Mouse (Mus musculus) right cerebral cortex, postnatal 36 days (tissue): ENCODE measurements around the gene Myh9.
"Not testable (repeated sequence)": the region's sequence is repeated elsewhere in the genome, so short reads cannot be mapped to it uniquely, and the experiment has no call there.

Source experiments
- DNase-seq, 2 experiments: peaks; one replicate each; pipeline ENCODE4 v3.0.0; 2022; ENCODE audit warnings: low spot score in 2 of 2, mixed read lengths in 1 of 2

The Myh9 gene

DNA sequence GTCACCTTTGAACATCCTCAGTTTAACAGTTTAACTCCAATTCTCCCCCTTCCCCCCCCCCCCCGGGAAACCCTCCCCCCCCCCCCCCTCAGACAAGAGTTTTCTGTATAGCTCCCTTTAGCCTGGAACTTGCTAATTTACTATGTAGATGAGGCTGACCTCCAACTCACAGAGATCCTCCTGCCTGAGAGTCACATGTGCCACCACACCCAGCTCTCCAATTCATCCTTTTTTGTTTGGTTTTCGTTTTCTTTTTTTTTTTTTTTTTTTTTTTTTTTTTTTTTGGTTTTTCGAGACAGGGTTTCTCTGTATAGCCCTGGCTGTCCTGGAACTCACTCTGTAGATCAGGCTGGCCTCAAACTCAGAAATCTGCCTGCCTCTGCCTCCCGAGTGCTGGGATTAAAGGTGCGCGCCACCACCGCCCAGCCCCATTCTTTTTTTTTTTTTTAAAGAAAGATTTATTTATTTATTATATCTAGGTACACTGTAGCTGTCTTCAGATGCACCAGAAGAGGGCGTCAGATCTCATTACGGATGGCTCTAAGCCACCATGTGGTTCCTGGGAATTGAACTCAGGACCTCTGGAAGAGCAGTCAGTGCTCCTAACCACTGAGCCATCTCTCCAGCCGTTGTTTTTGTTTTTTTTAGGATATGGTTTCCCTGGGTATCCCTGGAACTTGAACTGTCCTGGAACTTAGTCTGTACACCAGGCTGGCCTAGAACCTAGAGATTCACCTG is 25.4 kb upstream of the Myh9 start:
- not testable (repeated sequence) for DNase-seq

DNA sequence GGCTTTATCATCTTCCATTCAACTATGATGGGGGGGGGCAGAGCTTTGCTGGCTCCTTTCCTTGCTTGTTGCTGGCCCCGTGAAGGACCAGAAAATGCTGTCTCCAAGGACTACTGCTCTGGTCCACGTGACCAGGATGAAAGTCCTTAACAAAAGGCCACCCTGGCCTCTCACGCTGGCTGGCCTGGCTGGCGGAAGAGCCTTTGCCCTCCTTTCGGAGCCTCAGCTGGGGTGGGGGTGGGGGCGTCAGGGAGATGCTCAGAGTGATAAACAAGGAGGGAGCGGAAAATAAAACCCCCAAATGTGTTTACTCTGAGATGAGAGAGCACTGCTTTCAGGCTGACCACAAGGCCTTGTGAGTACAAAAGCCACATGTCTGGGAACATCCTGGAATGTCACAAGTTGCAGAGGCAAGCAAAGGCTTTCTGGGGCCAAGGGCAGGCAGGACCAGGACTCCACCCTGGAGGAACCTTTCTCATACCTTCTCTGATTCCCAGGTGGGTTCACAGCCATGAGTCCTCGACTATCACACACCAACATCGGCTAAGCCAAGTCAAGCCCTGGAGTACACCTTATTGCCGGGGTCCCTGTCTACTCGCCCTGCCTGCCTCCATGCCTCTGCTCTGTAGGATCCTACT is 24.7 kb upstream of the Myh9 start:
- DNase-seq, result no peak

DNA sequence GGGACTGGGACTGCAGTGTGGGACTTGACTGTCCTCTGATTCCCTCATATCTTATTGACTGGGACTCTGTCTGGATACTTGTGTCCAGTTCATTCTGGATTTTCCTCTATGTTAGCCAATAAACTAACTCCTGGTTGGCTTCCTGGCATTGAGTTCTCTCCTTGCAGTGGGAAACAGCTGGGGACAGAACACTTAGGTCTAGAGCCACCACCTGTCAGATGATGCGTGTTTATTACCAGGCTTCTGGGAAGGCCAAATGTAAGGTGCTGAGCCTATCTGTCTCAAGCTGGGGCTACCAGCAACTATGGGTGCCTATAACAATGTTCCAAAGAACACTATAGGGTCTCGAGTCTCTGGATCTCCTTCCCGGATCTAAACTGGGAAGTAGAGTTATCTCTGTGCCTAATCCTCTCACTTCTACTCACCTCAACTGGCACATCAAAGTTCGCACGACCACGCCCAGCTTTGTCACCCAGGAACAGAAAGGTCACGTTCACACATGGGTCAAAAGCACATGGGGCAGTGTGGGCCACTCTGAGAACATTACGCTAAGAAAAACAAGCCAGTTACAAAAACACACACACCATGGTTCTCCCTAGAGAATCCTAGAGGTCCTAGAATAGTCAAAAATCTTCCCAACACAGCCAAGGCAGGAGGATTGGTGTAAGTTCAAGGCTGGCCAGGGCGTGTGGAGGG is 22.2 kb upstream of the Myh9 start:
- DNase-seq, result no peak

DNA sequence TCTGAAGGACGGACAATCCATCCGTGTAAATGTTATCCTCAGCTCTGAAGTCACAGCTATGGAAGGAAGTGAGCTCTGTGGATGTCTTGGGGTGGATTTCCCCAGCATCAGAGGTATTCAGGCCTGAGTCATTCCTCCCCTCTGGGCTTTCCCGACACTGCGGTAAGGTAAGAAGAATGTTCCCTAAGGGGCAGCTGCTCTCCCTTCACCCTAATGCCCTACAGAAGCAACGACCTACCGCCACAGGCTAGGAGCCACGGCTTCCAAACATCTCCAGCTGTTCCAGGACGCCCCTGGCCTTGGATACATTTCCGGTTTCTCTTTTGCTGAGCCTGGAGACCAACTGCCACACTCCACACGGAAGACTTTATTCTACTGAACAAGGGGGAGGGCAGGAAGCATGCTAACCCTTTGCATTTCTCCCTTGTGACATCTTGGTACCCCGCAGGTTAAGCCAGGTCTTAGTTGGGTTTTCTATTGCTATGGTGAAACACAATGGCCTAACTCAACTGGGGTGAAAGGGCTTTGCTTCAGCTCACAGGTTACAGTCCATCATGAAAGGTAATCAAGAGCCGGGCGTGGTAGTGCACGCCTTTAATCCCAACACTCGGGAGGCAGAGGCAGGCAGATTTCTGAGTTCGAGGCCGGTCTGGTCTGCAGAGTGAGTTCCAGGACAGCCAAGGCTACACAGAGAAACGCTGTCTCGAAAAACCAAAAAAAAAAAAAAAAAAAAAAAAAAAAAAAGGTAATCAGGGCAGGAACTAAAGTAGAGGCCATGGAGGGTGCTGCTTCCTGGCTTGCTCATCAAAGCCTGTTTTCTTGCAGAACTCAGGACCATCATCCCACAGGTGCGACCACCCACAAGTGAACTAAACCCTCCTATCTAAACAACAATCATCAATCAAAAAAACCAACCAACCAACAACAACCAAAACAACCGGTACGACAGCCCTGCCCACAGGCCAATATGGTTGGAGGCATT is 21.3 kb upstream of the Myh9 start:
- DNase-seq, result no peak

DNA sequence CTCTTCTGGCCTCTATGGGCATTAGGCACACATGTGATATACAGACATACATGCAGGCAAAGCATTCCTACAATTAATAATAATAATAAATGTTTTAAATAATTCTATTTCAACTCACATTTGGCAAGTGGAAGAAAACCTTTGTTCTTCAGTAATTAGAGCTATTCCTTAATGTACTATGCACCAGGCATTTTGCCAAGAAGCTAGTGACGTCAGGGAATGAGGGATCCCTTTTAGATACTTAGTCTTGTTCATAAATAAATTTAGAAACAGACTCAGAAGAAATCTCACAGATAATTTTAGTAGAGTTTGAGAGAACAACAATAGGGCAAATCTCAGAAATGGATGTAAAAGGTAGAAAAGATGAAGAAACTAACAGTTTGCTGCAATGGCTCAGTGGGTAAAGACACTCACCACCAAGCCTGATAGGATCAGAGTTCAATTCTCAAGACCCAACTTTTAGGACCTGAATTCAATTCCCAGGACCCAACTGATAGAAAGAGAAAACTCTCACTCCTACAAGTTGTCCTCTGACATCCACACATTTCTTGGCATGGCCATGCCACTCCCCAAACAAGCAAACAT is 18.2 kb upstream of the Myh9 start:
- no peak for DNase-seq

DNA sequence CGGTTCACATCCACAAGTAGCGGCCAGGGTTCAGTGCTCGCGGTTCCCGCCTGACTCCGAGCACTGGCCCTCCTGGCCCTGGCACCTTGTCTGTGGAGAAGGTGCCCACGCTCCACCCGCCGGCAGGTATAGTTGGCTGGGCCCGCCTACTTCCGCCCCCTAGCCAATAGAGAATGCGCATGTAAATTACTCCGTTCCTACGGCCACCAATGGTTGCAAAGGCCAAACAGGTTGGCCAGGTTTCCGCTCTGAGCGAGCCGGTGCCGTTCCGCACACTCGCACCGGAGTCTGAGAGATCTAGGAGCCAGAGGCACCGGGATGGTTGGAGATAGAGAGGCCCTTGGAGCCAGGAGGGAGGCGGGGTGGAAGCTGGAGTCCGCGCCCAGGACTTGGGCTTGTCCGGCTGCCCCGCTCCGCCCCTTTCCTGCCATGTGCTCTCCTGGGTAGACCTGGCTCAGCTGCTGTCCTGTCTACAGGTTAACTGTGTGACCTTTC is 15.7 kb upstream of the Myh9 start:
- peak; percentile 61 to 63 for DNase-seq

DNA sequence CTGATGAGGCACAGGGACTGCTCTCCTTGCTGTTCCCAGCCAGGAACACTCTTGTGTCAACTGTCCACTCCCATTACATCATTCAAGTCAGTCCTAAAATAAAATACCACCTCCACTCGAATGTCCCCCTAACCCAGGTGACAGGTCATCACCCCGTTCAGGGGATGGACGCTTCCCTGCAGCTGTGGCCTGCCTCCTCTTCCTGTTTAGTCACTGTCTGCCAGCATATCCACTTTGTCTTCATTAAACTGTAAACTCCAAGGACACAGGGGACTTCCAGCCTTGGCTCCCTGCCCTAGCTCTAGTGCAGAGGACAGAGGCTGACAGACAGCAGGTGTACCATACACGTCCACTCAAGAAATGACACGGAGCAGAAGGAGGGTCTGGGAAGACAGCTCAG is 14.6 kb upstream of the Myh9 start:
- DNase-seq, result no peak

DNA sequence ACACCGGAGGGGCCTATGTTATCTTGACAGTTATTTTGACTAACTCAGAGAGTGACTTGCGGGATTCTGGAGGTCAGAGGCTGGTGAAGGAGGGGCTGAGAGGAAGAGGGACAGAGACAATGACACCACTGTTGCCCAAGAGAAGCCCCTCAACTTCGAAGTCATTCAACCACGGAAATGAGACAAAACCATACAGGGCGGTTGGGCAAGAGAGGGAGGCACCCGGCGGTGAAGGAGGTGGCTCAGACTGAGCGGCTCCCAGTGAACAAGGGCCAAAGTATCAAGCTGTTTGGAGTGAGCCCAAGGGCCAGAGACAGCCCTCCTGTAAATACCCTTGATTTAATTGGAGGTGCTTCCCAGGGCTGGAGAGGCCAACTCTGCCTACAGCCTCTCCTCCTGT is 13.3 kb upstream of the Myh9 start:
- DNase-seq, result no peak

DNA sequence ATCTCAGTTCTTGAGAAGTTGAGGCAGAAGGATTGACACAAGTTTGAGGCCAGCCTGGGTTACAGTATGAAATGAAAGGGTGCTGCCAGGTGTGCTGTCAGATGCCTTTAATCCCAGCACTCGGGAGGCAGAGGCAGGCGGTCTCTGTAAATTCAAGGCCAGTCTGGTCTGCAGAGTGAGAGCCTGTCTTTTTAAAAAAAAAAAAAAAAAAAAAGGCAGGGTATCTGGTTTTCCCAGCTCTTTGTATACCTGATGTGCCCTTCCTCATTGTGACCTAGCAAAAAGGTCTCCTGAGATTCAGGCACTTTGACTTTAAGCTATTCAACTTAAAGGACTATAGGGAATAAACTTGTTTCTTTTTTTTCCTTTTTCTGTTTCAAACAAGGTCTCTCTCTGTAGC is 10.0 kb upstream of the Myh9 start:
- DNase-seq, result no peak

DNA sequence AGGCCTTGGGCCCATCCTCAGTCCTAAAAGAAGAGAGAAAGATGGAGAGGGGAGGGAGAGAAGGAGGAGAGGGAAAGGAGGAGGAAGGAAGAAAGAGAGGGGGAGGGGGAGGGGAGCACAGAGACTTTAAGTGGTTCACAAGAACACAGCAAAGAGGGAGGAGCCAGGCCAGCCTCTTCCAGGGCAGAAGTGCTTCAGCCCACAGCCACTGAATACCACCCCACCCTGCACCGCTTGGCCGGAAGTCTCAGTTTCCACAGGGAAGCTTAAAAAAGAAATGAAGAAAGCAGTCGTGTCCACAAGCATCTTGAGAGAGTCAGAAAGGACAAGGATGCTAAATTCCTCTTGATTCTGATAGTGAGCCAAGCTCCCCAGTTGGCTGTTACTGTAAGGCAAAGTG is 9.2 kb upstream of the Myh9 start:
- no peak for DNase-seq

DNA sequence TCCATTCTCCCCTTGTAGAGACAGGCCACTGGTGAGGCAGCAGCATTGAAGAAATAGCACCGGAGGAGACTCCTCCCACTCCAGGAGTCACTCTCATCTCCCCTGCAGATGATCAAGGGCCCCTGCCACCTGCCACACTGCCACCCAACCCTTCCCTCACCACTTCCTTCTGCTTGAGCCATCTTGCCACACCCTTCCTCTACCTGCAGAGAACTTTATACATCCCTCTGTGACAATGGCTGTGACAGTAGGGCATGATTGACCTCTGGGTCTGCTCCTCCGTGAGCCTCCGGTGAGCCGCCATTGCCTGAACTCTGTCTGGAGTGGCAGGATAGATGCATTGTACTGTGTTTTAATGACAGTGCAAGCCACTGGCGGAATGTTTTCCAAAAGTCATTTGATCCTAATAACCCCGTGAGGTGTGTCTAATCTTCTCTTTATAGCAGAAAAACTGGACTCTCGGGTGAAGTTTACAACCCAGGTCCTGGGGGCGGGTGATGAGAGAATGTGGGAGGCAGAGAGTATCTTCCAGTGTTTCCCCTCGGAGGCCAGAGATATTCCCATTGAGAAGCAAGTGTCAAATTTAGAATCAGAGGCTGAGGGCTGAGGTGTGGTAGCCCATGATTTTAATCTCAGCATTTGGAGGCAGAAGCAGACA is 7.7 kb upstream of the Myh9 start:
- DNase-seq, result no peak

DNA sequence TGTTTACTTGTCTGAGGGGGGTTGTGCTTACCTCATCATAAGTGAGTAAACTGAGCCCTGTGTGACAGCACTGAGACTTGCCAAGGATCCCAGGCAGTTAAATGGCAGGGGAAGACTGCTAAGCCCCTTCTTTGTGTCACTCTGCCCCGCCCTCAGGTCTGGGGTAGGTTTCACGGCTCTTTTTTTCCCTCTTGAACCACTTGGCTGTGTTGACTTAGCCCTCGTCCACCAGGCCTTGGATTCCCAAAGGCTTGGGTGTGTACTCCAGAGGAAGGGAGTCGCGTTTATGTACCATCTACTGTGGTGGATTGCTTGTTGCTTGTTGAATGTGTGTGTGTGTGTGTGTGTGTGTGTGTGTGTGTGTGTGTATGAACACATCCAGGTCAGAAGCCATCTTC is 7.1 kb upstream of the Myh9 start:
- no peak for DNase-seq

DNA sequence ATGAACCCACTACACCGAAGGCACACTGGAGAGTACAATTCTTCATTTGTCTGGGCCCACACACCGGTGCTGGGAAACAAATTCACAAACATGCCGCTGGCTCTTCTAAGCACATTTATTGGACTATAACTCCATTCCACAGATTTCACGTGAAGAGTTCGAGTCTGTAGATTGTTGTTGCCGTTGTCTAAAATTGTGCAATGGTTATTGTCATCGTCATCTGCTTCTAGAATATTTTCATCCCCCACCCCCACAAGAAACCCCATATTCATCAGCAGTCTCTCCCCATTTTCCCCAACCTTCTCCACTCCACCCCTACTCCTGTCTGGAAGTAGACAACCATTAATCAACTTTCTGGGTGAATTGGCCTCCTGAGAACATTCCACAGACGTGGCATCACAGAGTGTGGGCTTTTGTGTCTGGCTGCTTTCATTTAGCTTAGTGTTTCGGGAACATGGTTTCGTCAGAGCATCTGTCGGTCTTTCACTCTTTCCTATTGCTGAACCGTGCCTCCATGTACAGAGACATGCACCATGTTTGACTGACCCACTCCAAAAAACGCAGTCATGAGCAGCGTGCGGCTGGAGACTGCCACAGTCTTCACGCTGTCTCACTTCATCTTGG is 6.6 kb upstream of the Myh9 start:
- DNase-seq, result no peak

DNA sequence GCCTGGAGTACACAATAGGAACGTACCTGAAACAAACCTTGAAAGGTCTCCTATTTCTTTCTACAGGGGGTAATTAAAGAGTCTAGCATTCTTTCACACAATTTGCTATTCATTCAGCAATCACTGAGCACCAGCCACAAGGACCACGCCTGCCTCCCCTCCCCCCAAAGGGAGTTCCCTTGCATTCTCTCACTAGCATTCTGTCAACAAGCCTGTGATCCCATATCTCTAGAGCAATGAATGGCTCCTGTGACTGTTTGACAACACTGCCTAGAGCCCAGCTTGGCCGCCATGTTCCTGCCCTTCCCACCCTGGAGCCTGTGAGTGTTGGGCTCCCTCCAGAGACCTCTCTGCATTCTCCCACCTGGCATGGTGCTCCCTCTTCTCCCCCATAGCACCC is 5.9 kb upstream of the Myh9 start:
- no peak for DNase-seq

DNA sequence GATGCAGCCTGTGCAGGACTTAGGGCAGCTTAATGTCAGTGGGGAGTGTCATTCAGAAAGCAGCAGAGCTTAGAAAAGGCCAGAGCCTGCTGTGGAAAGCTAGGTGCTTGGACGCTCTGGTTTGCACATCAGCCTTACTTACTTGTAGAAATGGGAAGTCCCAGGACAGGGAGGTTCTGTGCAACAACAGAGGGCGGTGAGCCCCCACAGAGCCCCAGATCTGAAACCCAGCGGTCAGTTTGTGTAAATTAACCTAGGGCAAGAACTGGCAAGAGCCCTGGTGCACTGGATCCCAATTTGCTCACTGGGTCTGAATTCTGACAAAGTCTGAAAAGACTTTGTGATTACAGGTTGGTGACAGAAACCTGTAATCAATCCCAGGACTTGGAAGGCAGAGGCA is 5.1 kb upstream of the Myh9 start:
- no peak for DNase-seq

DNA sequence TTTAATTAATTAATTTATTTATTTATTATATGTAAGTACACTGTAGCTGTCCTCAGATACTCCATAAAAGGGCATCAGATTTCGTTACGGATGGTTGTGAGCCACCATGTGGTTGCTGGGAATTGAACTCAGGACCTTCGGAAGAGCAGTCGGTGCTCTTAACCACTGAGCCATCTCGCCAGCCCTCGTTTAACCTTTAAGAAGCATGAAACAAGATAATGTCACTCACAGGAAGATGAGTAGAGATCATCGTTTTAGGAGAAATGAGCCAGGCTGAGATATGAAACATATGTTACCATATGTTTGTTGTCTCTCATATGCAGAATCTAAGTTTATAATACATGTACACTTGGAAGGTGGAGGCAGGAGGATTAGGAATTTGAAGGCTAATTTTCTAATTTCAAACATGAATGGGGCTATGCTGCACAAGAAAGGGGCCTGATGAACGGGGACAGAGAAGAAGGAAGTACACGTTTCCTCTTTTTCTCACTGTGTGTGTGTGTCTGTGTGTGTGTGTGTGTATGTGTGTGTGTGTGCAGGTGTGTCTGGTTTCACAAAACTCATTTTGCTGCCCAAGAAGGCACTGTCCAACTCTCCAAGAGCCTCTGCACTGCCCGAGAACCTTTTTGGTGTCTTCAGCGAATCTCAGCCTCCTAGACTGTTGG is 4.1 kb upstream of the Myh9 start:
- not testable (repeated sequence) for DNase-seq

DNA sequence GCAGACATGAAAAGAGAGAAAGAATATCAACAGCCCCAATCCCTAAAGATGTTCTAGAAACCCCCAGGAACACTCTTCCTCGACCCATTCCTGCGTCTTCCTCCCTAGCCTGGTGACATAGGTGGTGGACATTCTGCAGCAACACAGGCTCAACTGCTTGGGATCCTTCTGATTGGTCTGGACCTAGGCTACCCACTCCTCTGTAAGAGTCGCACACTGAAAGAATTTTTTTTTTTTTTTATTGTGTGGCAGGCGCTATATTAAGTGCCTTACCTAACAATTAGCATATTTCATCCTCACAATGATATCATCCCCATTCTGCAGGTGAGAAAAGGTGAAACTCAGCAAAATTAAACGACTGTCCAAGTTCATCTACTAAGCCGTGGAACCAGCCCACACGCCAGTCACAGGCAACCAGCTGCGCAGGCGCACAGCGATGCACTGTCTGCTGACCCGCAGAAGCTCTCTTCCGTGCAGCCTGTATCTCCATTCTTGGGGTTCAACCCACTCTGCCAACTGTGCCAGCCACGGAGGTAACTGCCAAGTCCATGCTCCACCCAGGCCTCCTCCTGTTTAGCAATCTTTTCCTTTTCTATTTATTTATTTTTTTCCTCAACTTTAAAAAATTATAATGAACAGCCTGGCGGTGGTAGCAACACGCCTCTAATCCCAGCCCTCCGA is 3.1 kb upstream of the Myh9 start:
- no peak for DNase-seq

DNA sequence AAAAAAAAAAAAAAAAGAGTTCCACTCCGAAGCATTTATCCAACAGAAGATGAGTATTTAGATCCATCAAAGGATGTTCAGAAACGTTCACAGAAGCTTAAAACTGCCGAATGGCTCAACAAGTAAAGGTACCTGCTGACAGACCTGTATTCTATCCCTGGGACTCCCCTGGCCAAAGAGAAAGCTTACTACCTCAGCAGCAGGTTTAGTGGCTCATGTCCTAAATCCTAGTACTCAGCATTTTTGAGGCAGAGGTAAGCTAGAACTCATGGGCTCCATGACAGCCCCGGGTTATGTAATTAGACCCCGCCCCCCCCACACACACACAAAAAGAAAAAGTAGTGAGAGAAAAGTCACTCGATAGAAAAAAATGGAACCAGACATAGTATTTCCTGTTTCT is 2.1 kb upstream of the Myh9 start:
- no peak for DNase-seq

DNA sequence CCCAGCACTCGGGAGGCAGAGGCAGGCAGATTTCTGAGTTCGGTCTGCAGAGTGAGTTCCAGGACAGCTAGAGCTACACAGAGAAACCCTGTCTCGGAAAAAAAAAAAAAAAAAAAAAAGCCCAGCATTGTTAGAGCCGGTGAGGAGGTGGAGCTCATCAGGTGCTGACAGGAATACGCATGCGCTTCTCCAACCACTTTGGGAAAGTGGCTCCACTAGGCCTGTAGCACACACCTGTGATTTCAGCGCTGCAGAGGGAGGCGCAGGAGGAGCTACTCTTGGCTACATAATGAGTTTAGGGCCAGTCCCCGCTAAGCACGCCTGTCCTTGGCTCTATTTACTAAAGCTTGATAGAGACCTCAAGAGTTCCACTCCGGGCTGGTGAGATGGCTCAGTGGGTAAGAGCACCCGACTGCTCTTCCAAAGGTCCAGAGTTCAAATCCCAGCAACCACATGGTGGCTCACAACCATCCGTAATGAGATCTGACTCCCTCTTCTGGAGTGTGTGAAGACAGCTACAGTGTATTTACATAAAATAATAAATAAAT is 1.6 kb upstream of the Myh9 start:
- not testable (repeated sequence) for DNase-seq
